Mouse (Mus musculus) G1E (cell line): Measurements from ENCODE around the gene March4.

Source experiments
- CTCF ChIP-seq: IDR thresholded peaks from 2 replicates; pipeline ENCODE4 v1.5.1; 2012; ENCODE audit warnings: low read depth, low read length, inconsistent platforms, mixed read lengths
- GATA1 ChIP-seq: IDR thresholded peaks from 2 replicates; pipeline ENCODE4 v1.6.1; 2012; ENCODE audit warnings: borderline replicate concordance, low read length, inconsistent platforms, mixed read lengths
- POLR2AphosphoS5 ChIP-seq: IDR thresholded peaks from 2 replicates; pipeline ENCODE4 v1.6.1; 2012; ENCODE audit warnings: low read depth, low read length, inconsistent platforms; ENCODE audit not compliant: insufficient replicate concordance
- TAL1 ChIP-seq: conservative IDR thresholded peaks from 2 replicates; pipeline ENCODE4 v1.6.1; 2012; ENCODE audit warnings: low read depth, low read length, inconsistent platforms, mixed read lengths

DNA sequence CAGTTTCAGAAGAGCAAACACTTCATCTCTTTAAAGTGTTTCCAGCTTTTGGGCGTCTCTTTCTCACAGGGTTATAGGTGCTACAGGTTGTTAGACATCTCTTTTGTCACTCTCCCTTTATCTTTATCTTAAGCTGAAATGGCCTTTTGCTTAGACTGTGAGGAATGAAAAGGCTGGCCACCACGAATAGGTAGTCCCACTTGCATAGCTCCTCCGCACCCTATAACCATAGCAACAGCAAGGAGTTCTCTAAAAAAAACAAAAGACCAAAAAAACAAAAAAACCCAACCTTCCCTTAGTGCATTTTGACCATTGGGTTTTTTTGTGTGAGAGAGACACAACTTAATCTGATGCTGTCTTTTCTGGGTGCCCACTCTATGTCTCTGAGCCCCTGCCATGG lies 102.2 kb downstream of the March4 start:
- TF ChIP-seq CTCF (no peak), POLR2AphosphoS5 (no peak), GATA1 (no peak), TAL1 (no peak)
